Mouse (Mus musculus): ENCODE measurements around the gene Cdk6. TPM values are rescaled to one million over a fixed set of nuclear protein-coding genes. Genes with fewer than 3 reads are reported as not detected.
"Not testable (repeated sequence)": the region's sequence is repeated elsewhere in the genome, so short reads cannot be mapped to it uniquely, and the experiment has no call there.

Gene Cdk6
- polyA plus RNA-seq, 1 experiment from 2014 or later = 11.8 TPM

DNA sequence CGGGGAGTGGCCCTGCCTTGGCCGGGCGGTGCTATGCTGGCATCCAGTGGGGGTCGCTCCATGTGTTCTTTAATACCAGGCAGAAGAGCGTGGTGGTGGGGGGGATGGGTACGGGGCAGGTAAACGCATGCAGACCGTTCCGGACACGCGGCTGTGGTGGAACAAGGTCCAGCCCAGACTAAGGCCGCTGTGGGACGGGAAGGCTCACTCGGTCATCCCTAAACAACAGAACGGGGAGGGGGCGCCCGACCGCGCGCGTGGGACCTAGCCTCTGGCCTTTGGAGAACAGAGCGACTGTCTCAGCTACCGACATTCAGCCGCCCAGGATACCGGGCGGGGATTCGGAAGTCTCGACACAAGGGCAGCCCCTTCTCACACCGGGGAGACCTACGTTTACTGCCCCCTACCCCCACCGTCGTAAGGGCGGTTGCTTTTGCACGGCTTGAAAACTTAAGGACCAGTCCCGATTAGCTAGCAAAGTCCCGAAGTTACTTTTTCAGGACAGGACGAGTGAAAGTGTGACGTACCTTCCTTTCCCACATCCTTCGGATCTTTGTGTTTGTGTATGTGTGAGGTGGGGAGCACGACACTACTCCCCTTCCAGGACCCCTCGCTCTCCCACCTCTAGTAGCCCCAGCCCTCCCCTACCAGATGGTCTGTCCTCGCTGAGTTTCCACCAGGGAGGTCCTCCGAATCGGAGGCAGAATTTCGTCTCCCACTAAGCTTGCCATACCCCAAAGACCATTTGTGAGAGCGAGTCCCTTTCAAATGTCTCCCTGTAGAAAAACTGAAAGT is 1.7 kb downstream of the Cdk6 start:
- Histone ChIP-seq H3K27ac (peak overlapping the region; percentile 54), H3K4me2 (replicated peaks) (peak overlapping the region; percentile 94), H3K36me3 (replicated peaks; ENCODE audit: control insufficient read depth, insufficient read depth) (no peaks in the 10 kb centered on the region), H3K9ac (peak overlapping the region; percentile 60), H3K4me1 (replicated peaks; ENCODE audit: control insufficient read depth, insufficient read depth, low read length) (peaks cover 13% of the 10 kb centered on the region; the same call in 1 of the 2 replicates), H3K4me3 (replicated peaks; ENCODE audit: low read length) (peak overlapping the region; percentile 50), H3K9me3 (ENCODE audit: control insufficient read depth, low read length) (no peaks in the 10 kb centered on the region), H3K27me3 (ENCODE audit: control insufficient read depth, insufficient read depth, low read length) (peaks cover 28% of the 10 kb centered on the region)
- DNase-seq (ENCODE audit: low spot score) (no peak), ATAC-seq (ENCODE audit: low FRiP score) (peak; percentile 61)
- under 1% methylated on average over 46 of the region's 46 CpGs for WGBS

DNA sequence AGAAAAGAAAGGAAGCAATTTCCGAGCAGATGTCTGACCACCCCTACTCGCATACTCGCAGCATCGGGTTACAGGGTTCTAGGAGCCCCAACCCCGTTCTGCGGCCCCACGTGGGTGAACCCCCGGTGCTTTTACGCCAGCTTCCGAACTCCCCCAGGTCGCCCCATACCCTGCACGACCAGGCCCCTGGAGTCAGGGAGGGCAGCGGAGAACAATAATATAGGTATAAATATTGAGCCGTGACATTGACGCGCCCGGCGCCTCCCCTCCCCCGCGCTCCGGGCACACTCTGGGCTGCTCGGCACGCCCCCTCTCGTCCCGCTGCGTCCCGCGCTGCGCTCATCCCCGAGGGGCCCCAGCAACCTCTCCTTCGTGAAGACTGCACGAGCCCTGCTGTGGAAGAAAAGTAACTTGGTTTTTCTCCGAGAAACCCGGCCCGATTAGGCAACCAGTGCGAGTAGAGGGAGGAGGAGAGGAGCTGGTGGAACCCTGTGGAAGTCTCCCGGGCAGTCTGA is 2.3 kb downstream of the Cdk6 start:
- Histone ChIP-seq H3K9ac (peak overlapping the region; percentile 60), H3K9me3 (ENCODE audit: control insufficient read depth, low read length) (no peaks in the 10 kb centered on the region), H3K27me3 (ENCODE audit: control insufficient read depth, insufficient read depth, low read length) (peaks cover 28% of the 10 kb centered on the region), H3K36me3 (replicated peaks; ENCODE audit: control insufficient read depth, insufficient read depth) (no peaks in the 10 kb centered on the region), H3K27ac (peak overlapping the region; percentile 54; the same call in 1 of the 2 replicates), H3K4me1 (replicated peaks; ENCODE audit: control insufficient read depth, insufficient read depth, low read length) (peaks cover 13% of the 10 kb centered on the region; the same call in 1 of the 2 replicates), H3K4me2 (replicated peaks) (peak overlapping the region; percentile 94), H3K4me3 (replicated peaks; ENCODE audit: low read length) (peak overlapping the region; percentile 50)
- under 1% methylated on average over 37 of the region's 37 CpGs for WGBS
- peak; percentile 47; the same call in 1 of the 2 replicates for ATAC-seq (ENCODE audit: low FRiP score)
- no peak for DNase-seq (ENCODE audit: low spot score)

DNA sequence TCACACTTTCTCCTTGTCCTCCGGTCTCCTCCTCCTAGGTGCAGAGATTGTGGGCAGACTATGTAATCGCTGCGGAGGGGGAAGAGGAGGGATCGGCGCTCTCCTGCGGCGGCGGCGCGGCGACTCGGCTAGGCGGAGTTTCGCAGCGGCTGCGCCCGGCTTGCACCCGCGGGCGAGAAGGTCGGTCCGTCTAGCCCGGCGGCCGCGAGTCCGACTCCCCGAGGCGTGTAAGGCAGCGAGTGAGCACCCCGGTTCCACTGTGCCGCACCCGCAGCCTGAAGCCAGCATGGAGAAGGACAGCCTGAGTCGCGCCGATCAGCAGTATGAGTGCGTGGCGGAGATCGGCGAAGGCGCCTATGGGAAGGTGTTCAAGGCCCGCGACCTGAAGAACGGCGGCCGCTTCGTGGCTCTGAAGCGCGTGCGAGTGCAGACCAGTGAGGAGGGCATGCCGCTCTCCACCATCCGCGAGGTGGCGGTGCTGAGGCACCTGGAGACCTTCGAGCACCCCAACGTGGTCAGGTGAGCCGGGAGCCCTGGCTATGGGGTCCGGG is 2.9 kb downstream of the Cdk6 start:
- Histone ChIP-seq H3K4me2 (replicated peaks) (peak overlapping the region; percentile 94), H3K27me3 (ENCODE audit: control insufficient read depth, insufficient read depth, low read length) (peaks cover 28% of the 10 kb centered on the region), H3K9ac (peak overlapping the region; percentile 60), H3K9me3 (ENCODE audit: control insufficient read depth, low read length) (no peaks in the 10 kb centered on the region), H3K27ac (no peak overlapping the region; the same call in 1 of the 2 replicates), H3K36me3 (replicated peaks; ENCODE audit: control insufficient read depth, insufficient read depth) (no peaks in the 10 kb centered on the region), H3K4me1 (replicated peaks; ENCODE audit: control insufficient read depth, insufficient read depth, low read length) (peaks cover 13% of the 10 kb centered on the region; the same call in 1 of the 2 replicates), H3K4me3 (replicated peaks; ENCODE audit: low read length) (peak overlapping the region; percentile 50)
- DNase-seq (ENCODE audit: low spot score) (peak; percentile 70), ATAC-seq (ENCODE audit: low FRiP score) (peak; percentile 67)
- under 1% methylated on average over 57 of the region's 58 CpGs for WGBS

DNA sequence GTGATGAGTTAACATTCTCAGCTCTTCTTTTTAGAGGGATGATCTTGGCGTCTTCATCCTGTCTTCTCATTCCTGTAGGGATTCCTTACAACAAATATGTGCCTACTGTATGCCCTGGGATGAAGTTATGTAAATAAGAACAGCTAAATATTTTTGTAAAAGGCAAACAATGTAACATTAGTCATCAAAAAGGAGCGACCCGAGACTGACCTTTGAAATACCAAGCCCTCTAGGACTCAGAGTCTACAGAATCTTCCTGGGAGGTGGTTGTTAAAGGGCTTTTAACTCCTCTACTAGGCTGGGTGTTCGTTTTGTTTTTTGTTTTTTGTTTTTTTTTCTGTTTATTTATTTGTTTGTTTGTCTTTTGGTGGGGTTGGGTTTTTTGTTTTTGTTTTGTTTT is 4.3 kb downstream of the Cdk6 start:
- H3K27ac ChIP-seq; H3K36me3 ChIP-seq (replicated peaks; ENCODE audit: control insufficient read depth, insufficient read depth); H3K9ac ChIP-seq; H3K9me3 ChIP-seq (ENCODE audit: control insufficient read depth, low read length); ATAC-seq (ENCODE audit: low FRiP score); DNase-seq (ENCODE audit: low spot score); H3K4me3 ChIP-seq (replicated peaks; ENCODE audit: low read length): not testable (repeated sequence)
- H3K4me2 ChIP-seq (replicated peaks) = peak overlapping the region; percentile 94; the same call in 1 of the 2 replicates
- peaks cover 13% of the 10 kb centered on the region; the same call in 1 of the 2 replicates for H3K4me1 ChIP-seq (replicated peaks; ENCODE audit: control insufficient read depth, insufficient read depth, low read length)
- peaks cover 28% of the 10 kb centered on the region for H3K27me3 ChIP-seq (ENCODE audit: control insufficient read depth, insufficient read depth, low read length)
- 51% methylated on average over 4 of the region's 4 CpGs for WGBS

DNA sequence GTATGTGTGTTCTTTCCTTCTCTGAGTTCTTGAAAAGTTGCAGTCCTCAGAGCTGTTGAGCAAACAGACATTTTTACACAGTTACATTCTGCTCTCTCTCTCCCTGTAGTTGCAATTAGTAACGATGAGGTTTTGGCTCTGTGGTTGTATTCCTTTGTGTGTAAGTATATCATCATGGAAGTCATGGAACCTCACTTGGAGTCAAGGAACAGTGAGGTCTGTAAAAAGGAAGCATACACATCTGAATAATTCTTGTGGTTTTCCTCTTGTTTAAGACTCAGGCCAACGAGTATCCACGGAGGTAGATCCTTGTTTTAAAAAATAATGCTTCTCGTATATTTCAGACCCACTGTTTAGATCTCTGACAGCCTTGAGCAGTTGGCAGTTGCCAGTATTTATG is 8.1 kb downstream of the Cdk6 start:
- ATAC-seq (ENCODE audit: low FRiP score) = not testable (repeated sequence)

DNA sequence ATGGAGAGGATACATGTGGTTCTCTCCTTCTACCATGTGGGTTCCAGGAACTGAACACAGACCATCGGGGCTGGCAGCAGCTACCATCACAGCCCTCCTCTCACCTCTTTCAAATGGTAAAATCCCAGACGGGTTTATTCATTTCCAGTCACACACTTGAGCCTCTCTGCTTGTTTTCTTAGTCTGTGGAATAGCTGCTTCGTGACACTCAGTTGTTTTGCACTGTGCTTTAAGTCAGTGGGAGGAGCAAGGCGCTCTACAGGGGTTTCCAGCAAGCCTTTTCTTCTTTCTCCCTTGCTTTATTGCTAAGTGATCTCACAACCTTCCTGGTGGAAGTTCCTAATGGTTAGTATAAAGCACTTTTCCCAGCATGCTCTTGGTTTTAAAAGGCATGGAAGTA is 10.6 kb downstream of the Cdk6 start:
- not testable (repeated sequence) for H3K4me2 ChIP-seq (replicated peaks); H3K27me3 ChIP-seq (ENCODE audit: control insufficient read depth, insufficient read depth, low read length); DNase-seq (ENCODE audit: low spot score); H3K4me1 ChIP-seq (replicated peaks; ENCODE audit: control insufficient read depth, insufficient read depth, low read length); H3K9me3 ChIP-seq (ENCODE audit: control insufficient read depth, low read length); H3K27ac ChIP-seq; H3K4me3 ChIP-seq (replicated peaks; ENCODE audit: low read length); ATAC-seq (ENCODE audit: low FRiP score); H3K36me3 ChIP-seq (replicated peaks; ENCODE audit: control insufficient read depth, insufficient read depth); H3K9ac ChIP-seq
- WGBS = 58% methylated on average over 4 of the region's 4 CpGs

More for the DNA sequence above, 8.1 kb downstream of the Cdk6 start:
- not testable (repeated sequence) for H3K4me2 ChIP-seq (replicated peaks); H3K9me3 ChIP-seq (ENCODE audit: control insufficient read depth, low read length); H3K9ac ChIP-seq; DNase-seq (ENCODE audit: low spot score); H3K4me3 ChIP-seq (replicated peaks; ENCODE audit: low read length); H3K27ac ChIP-seq; H3K4me1 ChIP-seq (replicated peaks; ENCODE audit: control insufficient read depth, insufficient read depth, low read length); H3K27me3 ChIP-seq (ENCODE audit: control insufficient read depth, insufficient read depth, low read length); H3K36me3 ChIP-seq (replicated peaks; ENCODE audit: control insufficient read depth, insufficient read depth)
- WGBS = 90% methylated on average over 4 of the region's 4 CpGs

DNA sequence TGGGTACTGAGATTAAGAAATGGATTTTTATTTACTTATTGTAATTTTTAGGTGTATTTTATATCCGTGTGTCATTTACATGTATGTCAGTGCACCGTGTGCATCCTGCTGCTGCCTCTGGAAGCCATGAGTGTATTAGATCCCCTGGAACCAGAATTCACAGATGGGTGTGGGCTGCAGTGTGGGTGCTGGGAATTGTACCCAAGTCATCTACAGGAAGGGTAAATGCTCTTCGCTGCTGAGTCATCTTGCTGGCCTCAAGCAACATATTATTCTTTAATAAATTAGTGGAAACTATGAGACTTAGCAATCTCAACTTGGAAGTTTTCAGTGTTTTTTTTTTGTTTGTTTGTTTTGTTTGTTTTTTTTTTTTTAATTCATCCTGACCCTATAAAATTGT is 11.0 kb downstream of the Cdk6 start:
- no peaks in the 10 kb centered on the region for H3K27me3 ChIP-seq (ENCODE audit: control insufficient read depth, insufficient read depth, low read length)
- H3K9me3 ChIP-seq (ENCODE audit: control insufficient read depth, low read length) = no peaks in the 10 kb centered on the region
- no peak for ATAC-seq (ENCODE audit: low FRiP score)
- 93% methylated on average over 3 of the region's 3 CpGs for WGBS
- H3K4me2 ChIP-seq (replicated peaks) = no peak overlapping the region
- H3K9ac ChIP-seq = no peak overlapping the region
- no peak for DNase-seq (ENCODE audit: low spot score)
- no peaks in the 10 kb centered on the region for H3K36me3 ChIP-seq (replicated peaks; ENCODE audit: control insufficient read depth, insufficient read depth)
- no peak overlapping the region for H3K27ac ChIP-seq
- H3K4me1 ChIP-seq (replicated peaks; ENCODE audit: control insufficient read depth, insufficient read depth, low read length) = no peaks in the 10 kb centered on the region
- no peak overlapping the region for H3K4me3 ChIP-seq (replicated peaks; ENCODE audit: low read length)

DNA sequence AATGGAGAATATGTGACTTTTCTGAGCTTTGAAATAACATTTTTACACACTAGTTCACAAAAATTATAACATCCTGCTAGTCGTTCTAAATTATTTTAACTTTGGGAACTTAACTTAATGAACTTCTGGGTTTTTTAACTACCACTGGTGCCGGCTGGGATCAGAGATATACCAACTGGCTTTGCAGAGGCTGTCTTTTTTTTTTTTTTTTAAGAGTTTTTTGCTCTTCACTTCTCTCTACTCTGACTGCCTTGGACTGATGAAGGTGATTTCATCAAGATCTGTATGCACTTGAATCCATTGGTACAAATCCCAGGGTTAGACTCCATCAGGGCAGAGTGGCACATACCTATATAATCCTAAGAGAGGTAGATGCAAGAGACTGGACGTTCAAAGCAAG is 11.5 kb downstream of the Cdk6 start:
- Histone ChIP-seq H3K36me3 (replicated peaks; ENCODE audit: control insufficient read depth, insufficient read depth) (no peaks in the 10 kb centered on the region), H3K4me3 (replicated peaks; ENCODE audit: low read length) (no peak overlapping the region), H3K4me2 (replicated peaks) (no peak overlapping the region), H3K9me3 (ENCODE audit: control insufficient read depth, low read length) (no peaks in the 10 kb centered on the region), H3K9ac (no peak overlapping the region), H3K27ac (no peak overlapping the region), H3K4me1 (replicated peaks; ENCODE audit: control insufficient read depth, insufficient read depth, low read length) (no peaks in the 10 kb centered on the region), H3K27me3 (ENCODE audit: control insufficient read depth, insufficient read depth, low read length) (no peaks in the 10 kb centered on the region)
- no peak for DNase-seq (ENCODE audit: low spot score)
- ATAC-seq (ENCODE audit: low FRiP score) = no peak
- 91% methylated on average over 3 of the region's 3 CpGs for WGBS

DNA sequence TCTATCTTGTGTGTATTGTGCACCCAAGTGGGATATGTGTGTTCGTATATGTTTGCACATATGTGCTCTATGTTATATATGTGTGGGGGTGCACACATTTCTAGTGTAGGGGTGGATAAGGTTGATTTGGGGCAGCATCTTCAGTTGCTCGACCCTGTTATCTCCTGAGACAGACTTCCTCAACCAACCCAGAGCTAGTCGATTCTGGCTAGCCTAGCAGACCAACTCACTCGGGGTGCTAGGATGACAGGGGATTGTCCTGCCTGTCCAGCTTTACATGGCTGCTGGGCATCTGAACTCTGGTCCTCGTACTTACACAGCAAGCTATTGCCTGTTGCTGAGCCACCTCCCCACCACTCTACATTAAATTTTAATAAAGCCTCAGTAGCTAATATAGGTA is 13.0 kb downstream of the Cdk6 start:
- Histone ChIP-seq H3K4me2 (replicated peaks) (no peak overlapping the region), H3K27ac (no peak overlapping the region), H3K36me3 (replicated peaks; ENCODE audit: control insufficient read depth, insufficient read depth) (no peaks in the 10 kb centered on the region), H3K9ac (no peak overlapping the region), H3K4me1 (replicated peaks; ENCODE audit: control insufficient read depth, insufficient read depth, low read length) (no peaks in the 10 kb centered on the region), H3K27me3 (ENCODE audit: control insufficient read depth, insufficient read depth, low read length) (no peaks in the 10 kb centered on the region), H3K9me3 (ENCODE audit: control insufficient read depth, low read length) (no peaks in the 10 kb centered on the region), H3K4me3 (replicated peaks; ENCODE audit: low read length) (no peak overlapping the region)
- DNase-seq (ENCODE audit: low spot score) (no peak), ATAC-seq (ENCODE audit: low FRiP score) (no peak)
- WGBS = 96% methylated on average over 5 of the region's 5 CpGs
